Mouse (Mus musculus) cortical plate, adult 2 months (tissue): ENCODE measurements around the gene Dtx2.

Experiments
- CTCF ChIP-seq: fragments of 200-500 bp; IDR thresholded peaks from 2 replicates; pipeline ENCODE4 v1.5.1; 2011; ENCODE audit warnings: mild to moderate bottlenecking, control low read depth, low read length; ENCODE audit not compliant: insufficient read depth; ENCODE audit errors: extremely low read depth
- POLR2A ChIP-seq: fragments of 200-500 bp; IDR thresholded peaks from 2 replicates; pipeline ENCODE4 v1.6.1; 2011; ENCODE audit warnings: mild to moderate bottlenecking, low read length, control low read depth; ENCODE audit not compliant: insufficient read depth; ENCODE audit errors: extremely low read depth

DNA sequence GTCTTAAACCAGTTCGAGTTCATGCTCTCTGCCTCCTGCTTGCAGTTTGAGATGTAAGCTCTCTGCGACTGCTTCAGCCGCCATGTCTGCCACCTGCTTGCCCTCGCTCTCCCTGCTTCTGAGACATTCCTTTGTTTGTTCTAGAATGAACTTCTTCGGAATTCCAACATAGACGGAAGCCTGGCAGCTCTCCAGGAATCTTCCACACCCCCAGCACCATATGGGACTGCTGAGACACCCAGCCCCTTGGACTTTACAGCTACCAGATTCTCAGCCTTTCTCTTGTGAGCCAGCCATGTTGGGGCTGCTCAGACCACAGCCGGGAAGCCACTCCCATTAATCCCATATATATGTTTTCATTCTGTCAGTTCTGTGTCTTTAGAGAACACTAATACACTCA lies 81.7 kb downstream of the Dtx2 start:
- no peak for TF ChIP-seq CTCF
- no peak for TF ChIP-seq POLR2A
